Mouse (Mus musculus) ES-Bruce4 (cell line): Measurements from ENCODE around the gene Scgb1c1. TPM values are rescaled to one million over a fixed set of nuclear protein-coding genes. Genes with fewer than 3 reads are reported as not detected.

Experiments used
- H3K27ac ChIP-seq: 2 replicates; pipeline ENCODE4 v1.5.1; 2012; ENCODE audit warnings: low read length, inconsistent platforms; ENCODE audit not compliant: insufficient read depth
- H3K27me3 ChIP-seq: 2 replicates; pipeline ENCODE4 v1.6.1; 2012; ENCODE audit warnings: mild to moderate bottlenecking, low read length, inconsistent platforms; ENCODE audit not compliant: control insufficient read depth, poor library complexity, insufficient read depth, severe bottlenecking
- H3K36me3 ChIP-seq: 2 replicates; pipeline ENCODE4 v1.6.1; 2012; ENCODE audit warnings: inconsistent platforms, mild to moderate bottlenecking, low read length, moderate library complexity; ENCODE audit not compliant: control insufficient read depth, poor library complexity, insufficient read depth, severe bottlenecking
- H3K4me1 ChIP-seq: one replicate; pipeline ENCODE4 v1.8.1; 2011; ENCODE audit warnings: low read length; ENCODE audit not compliant: control insufficient read depth, insufficient read depth
- H3K4me3 ChIP-seq: 2 replicates; pipeline ENCODE4 v1.5.1; 2011; ENCODE audit warnings: low read depth, mild to moderate bottlenecking, low read length
- H3K9ac ChIP-seq: 2 replicates; pipeline ENCODE4 v1.6.1; 2012; ENCODE audit warnings: low read depth, mild to moderate bottlenecking, inconsistent platforms; ENCODE audit not compliant: poor library complexity, severe bottlenecking
- H3K9me3 ChIP-seq: replicated peaks from 2 replicates; pipeline ENCODE4 v1.6.1; 2012; ENCODE audit warnings: mild to moderate bottlenecking, low read length, inconsistent platforms; ENCODE audit not compliant: control insufficient read depth, poor library complexity, insufficient read depth, severe bottlenecking
- CTCF ChIP-seq: IDR thresholded peaks from one replicate; pipeline ENCODE4 v1.8.1; 2011; ENCODE audit warnings: low read depth, low read length
- EP300 ChIP-seq: IDR thresholded peaks from 2 replicates; pipeline ENCODE4 v1.6.1; 2011; ENCODE audit warnings: low read depth, low read length; ENCODE audit not compliant: insufficient read depth
- POLR2A ChIP-seq: IDR thresholded peaks from one replicate; pipeline ENCODE4 v1.8.1; 2011; ENCODE audit warnings: low read length; ENCODE audit not compliant: insufficient read depth
- polyA plus RNA-seq: library from polyadenylated mRNA; stranded (reverse); fragments of >200 nt; gene quantifications from 2 replicates; pipeline ENCODE4 v1.2.4, GENCODE M21; 2011; ENCODE audit warnings: low read depth; ENCODE audit not compliant: missing spikeins, insufficient read depth, insufficient read length

The Scgb1c1 gene
- polyA plus RNA-seq, 1 experiment: not detected

GRCm38 (mm10) chr7:140836243-140837115, 8.9 kb upstream of the Scgb1c1 start:
- H3K27ac ChIP-seq: no peak overlapping the region
- H3K4me1 ChIP-seq: peaks cover 2% of the 10 kb centered on the region
- TF ChIP-seq POLR2A: no peak
- TF ChIP-seq EP300: no peak
- no peak for TF ChIP-seq CTCF
- no peaks in the 10 kb centered on the region for H3K27me3 ChIP-seq
- no peak overlapping the region for H3K4me3 ChIP-seq
- no peaks in the 10 kb centered on the region for H3K9me3 ChIP-seq
- no peaks in the 10 kb centered on the region for H3K36me3 ChIP-seq
- no peak overlapping the region for H3K9ac ChIP-seq

GRCm38 (mm10) chr7:140839556-140839955, 5.8 kb upstream of the Scgb1c1 start:
- Histone ChIP-seq H3K4me1 (peaks cover 2% of the 10 kb centered on the region), H3K9me3 (no peaks in the 10 kb centered on the region), H3K27me3 (no peaks in the 10 kb centered on the region), H3K36me3 (no peaks in the 10 kb centered on the region), H3K4me3 (no peak overlapping the region), H3K27ac (no peak overlapping the region), H3K9ac (no peak overlapping the region)
- TF ChIP-seq CTCF: no peak
- no peak for TF ChIP-seq EP300
- no peak for TF ChIP-seq POLR2A

- Histone ChIP-seq H3K36me3 (no peaks in the 10 kb centered on the region), H3K9me3 (no peaks in the 10 kb centered on the region), H3K27me3 (no peaks in the 10 kb centered on the region), H3K27ac (peak overlapping the region; percentile 66), H3K4me3 (peak overlapping the region; percentile 8), H3K9ac (peak overlapping the region; percentile 12; the same call in 1 of the 2 replicates), H3K4me1 (peaks cover 9% of the 10 kb centered on the region)
- TF ChIP-seq EP300 (peak; percentile 67; the same call in 1 of the 2 replicates), CTCF (no peak)
These were observed 4.3 kb upstream of the Scgb1c1 start for GRCm38 (mm10) chr7:140840750-140841735.

- Histone ChIP-seq H3K36me3 (no peaks in the 10 kb centered on the region), H3K9ac (no peak overlapping the region), H3K9me3 (no peaks in the 10 kb centered on the region), H3K4me1 (peaks cover 10% of the 10 kb centered on the region), H3K27ac (no peak overlapping the region), H3K27me3 (no peaks in the 10 kb centered on the region), H3K4me3 (no peak overlapping the region)
- no peak for TF ChIP-seq POLR2A
- TF ChIP-seq EP300: no peak
- TF ChIP-seq CTCF: no peak
These were observed 1.5 kb upstream of the Scgb1c1 start for GRCm38 (mm10) chr7:140843806-140844205.

- Histone ChIP-seq H3K27me3 (no peaks in the 10 kb centered on the region), H3K27ac (no peak overlapping the region), H3K9ac (no peak overlapping the region), H3K4me3 (no peak overlapping the region), H3K9me3 (no peaks in the 10 kb centered on the region), H3K4me1 (peaks cover 10% of the 10 kb centered on the region), H3K36me3 (no peaks in the 10 kb centered on the region)
- peak; percentile 59 for TF ChIP-seq CTCF
- no peak for TF ChIP-seq POLR2A
- 0 out of 2 replicates have a peak, but pooled peaks have one; percentile 2 for TF ChIP-seq EP300
These were observed 336 bp downstream of the Scgb1c1 start for GRCm38 (mm10) chr7:140845683-140846082.
